Mouse (Mus musculus) heart, adult 11 months (tissue): ENCODE data around the gene Gm10228.
"Not testable (repeated sequence)": the region's sequence is repeated elsewhere in the genome, so short reads cannot be mapped to it uniquely, and the experiment has no call there.

Experiments
- DNase-seq: peaks from one replicate; pipeline ENCODE4 v3.0.0; 2022

Gm10228 gene

DNA sequence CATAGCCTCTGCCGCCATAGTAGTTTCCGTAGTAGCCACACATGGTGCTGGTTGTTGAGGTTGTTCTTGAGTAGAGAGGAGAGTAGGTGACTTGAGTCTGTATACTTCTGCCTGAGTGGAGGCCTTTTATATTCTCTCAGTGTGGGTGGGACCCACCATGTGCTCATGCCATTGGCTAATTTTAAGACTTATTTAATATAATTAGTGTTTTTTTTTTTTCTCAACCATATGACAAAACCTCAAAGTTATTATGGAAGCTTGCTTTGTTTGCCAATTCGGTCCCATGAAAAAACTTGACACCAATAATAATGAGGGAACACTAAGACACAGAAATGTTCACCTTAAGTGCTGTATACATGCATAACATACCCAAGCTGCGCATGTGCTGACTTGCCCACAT, at the start of gene Gm10228:
Gene Gm10228, minus strand, starts transcription at position 101 of the 400 bp plus-strand sequence.
- not testable (repeated sequence) for DNase-seq

DNA sequence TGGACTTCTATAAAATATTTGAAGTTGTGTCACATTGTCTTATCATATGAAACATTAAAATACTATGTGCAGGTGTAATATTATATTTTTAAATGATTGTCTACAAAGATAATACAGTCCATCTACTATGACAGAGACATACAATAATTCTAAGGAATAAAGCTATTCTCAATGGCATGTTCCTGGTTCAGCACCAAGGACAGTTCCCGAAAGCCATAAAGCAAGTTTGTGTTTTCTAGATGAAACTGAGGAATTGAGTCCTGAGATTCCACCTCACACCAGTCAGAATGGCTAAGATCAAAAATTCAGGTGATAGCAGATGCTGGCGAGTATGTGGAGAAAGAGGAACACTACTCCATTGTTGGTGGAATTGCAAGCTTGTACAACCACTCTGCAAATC, 29.8 kb upstream of the Gm10228 start:
- DNase-seq, result not testable (repeated sequence)

DNA sequence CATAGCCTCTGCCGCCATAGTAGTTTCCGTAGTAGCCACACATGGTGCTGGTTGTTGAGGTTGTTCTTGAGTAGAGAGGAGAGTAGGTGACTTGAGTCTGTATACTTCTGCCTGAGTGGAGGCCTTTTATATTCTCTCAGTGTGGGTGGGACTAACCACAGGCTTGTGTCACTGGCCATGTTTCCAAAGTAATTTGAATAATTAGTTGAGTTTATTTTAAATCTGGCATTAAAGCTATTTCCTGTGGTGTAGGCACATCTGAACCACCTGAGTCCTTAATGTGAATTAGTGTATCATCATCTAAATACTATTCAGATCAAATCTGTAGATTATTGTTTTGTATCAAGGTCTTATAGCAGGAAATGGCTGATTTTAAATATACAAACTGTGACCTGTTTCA, 22.6 kb upstream of the Gm10228 start, which contains the start of gene 1110025L11Rik:
Gene 1110025L11Rik, minus strand, starts transcription at position 101 of the 400 bp plus-strand sequence.
- not testable (repeated sequence) for DNase-seq

DNA sequence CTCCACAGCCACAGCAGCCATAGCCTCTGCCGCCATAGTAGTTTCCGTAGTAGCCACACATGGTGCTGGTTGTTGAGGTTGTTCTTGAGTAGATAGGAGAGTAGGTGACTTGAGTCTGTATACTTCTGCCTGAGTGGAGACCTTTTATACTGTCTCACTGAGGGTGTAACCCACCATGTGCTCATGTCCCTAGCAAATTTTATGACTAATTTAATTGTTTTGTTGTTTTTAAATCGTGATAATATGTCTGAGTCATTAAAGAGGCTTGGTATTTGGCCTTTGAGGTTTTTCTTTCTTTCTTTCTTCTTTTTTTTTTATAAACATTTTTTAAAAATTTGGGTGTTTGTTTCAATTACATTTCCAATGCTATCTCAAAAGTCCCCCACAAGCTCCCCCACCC, 6.5 kb upstream of the Gm10228 start, which contains the start of gene Krtap6-5:
Gene Krtap6-5, minus strand, starts transcription at position 101 of the 400 bp plus-strand sequence.
- no peak for DNase-seq

DNA sequence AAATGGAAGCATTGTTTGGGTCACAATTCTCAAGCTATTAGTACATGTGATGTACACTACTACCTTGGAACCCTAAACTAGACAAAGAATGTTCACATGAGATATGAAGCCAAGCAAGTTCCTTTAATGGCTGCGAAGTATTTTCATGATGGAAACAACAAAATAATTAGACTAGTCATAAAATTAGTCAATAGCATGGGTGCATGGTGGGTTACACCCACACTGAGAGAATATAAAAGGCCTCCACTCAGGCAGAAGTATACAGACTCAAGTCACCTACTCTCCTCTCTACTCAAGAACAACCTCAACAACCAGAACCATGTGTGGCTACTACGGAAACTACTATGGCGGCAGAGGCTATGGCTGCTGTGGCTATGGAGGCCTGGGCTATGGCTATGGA, 9.9 kb downstream of the Gm10228 start, which contains the start of gene Krtap6-1:
Gene Krtap6-1, plus strand, starts transcription at position 301 of the 400 bp plus-strand sequence.
- DNase-seq, result not testable (repeated sequence)

DNA sequence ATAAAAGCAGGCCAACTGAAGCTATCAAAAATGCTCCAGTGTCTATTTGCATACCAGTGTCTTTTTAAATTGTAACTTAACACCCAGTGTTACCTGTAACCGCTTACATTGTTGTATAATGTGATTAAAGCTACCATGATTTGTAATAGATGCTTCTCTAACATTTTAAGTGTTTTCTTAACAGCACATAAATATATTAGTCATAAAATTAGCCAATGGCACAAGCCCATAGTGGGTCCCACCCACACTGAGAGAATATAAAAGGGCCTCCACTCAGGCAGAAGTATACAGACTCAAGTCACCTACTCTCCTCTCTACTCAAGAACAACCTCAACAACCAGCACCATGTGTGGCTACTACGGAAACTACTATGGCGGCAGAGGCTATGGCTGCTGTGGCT, 26.3 kb downstream of the Gm10228 start, which contains the start of gene Gm10229:
Gene Gm10229, plus strand, starts transcription at position 301 of the 400 bp plus-strand sequence.
- DNase-seq, result not testable (repeated sequence)

- no peak for DNase-seq
Observed at GRCm38 (mm10) chr16:89013973-89014372, 27.3 kb downstream of the Gm10228 start.

- no peak for DNase-seq
Observed at GRCm38 (mm10) chr16:89010659-89011058, 30.6 kb downstream of the Gm10228 start, which contains the start of gene Krtap22-2. Gene Krtap22-2 (minus strand): TSS chr16:89010759.
